8 mouse cellular contexts compared by ENCODE assay signal in the genomic region with DNA sequence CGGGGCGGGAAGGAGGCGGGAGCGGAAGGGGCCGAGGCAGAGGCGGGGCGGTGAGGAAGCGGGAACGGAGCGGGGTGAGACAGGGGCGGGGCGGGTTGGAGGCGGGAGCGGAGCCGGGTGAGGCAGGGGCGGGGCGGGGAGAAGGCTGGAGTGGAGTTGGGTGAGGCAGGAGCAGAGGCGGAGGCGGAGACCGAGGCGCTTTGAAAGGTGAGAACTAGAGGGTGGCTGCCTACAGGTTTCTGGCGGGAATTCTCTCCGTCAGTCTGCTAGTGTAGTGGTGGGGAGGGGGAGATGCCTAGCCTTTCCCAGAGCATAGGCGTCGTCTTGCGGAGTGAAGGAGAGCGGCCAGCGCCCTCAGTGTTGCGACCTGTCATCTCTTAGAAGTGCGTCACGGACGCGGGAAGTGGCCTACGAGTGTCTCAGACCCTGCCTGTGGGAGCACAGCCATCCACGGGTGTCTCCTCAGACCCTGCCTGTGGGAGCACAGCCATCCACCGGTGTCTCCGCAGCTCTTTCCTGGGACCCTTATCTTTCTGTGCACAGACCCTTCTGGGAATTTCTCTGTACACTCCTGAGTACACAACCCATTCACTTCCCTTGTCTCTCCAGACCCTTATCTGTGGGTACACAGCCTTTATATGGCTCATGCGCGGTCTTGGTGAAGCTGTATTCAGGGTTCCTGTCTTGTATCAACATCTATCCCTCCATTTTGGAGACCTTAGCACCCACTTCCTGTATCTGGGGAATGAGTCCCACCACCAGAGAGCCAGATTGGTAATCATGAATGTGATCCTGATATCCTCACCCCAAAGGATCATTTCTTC. TPM values are rescaled to one million over a fixed set of nuclear protein-coding genes. Genes with fewer than 3 reads are reported as not detected.
A peak's percentile ranks its signal among the peaks of the same experiment; 100 is the strongest.
DNase-seq lines count a peak whose midpoint lies in the region; ATAC-seq and TF ChIP-seq lines count a peak whose summit lies in the region.

A gene (plus strand): TSS at position 141 of the 824 bp plus-strand sequence.

- peak; percentile 88 for DNase-seq in 3134 (ENCODE audit: extremely low read depth, insufficient read length, low spot score)
- peak; percentile 94 to 98 for DNase-seq in adrenal gland, postnatal 36 days
- DNase-seq in heart, adult 2 months, result peak; percentile 88 to 91
- peak; percentile 89 for DNase-seq in kidney, adult 9 months
- peak; percentile 90 for DNase-seq in limb, embryonic 14.5 days (ENCODE audit: low spot score)
- DNase-seq in midbrain, postnatal 0 days (ENCODE audit: low spot score), result peak; percentile 88
- DNase-seq in spleen, postnatal 14 days (ENCODE audit: low spot score in 2 of 2), result peak; percentile 83 to 86

- H3K4me3 ChIP-seq in embryonic facial prominence, embryonic 13.5 days, result peak within 1 kb of the TSS; percentile 54
- peak within 1 kb of the TSS; percentile 84 for H3K4me3 ChIP-seq in heart, adult 2 months
- H3K4me3 ChIP-seq in limb, embryonic 14.5 days (replicated peaks; ENCODE audit: low read length), result peak within 1 kb of the TSS; percentile 54
- H3K4me3 ChIP-seq in midbrain, postnatal 0 days (ENCODE audit: low read depth, low read length), result peak within 1 kb of the TSS; percentile 66

- H3K36me3 ChIP-seq in embryonic facial prominence, embryonic 13.5 days, result no peaks in the 10 kb centered on the region
- H3K36me3 ChIP-seq in heart, adult 2 months (ENCODE audit: control insufficient read depth, insufficient read depth, low read length), result peaks cover 14% of the 10 kb centered on the region
- H3K36me3 ChIP-seq in limb, embryonic 14.5 days (ENCODE audit: control insufficient read depth, insufficient read depth, low read length), result no peaks in the 10 kb centered on the region
- no peaks in the 10 kb centered on the region for H3K36me3 ChIP-seq in midbrain, postnatal 0 days (ENCODE audit: insufficient read depth, low read length)

- peak; percentile 99 for ATAC-seq in embryonic facial prominence, embryonic 13.5 days (ENCODE audit: insufficient number of reproducible peaks, insufficient read depth, low FRiP score, low TSS enrichment, low read depth)
- ATAC-seq in limb, embryonic 14.5 days (ENCODE audit: low FRiP score, low read depth), result peak; percentile 98
- peak; percentile 96 for ATAC-seq in midbrain, postnatal 0 days (ENCODE audit: low FRiP score)

- 0 out of 2 replicates have a peak, but pooled peaks have one; percentile 32 for TF ChIP-seq EP300 in heart, adult 2 months (IDR thresholded peaks at IDR 0.05; ENCODE audit: insufficient read depth, low read depth, low read length)

- TF ChIP-seq POLR2A in heart, adult 2 months (IDR thresholded peaks at IDR 0.05; ENCODE audit: insufficient read depth, low read depth, low read length), result peak; percentile 65
- TF ChIP-seq POLR2A in limb, embryonic 14.5 days (IDR thresholded peaks at IDR 0.05; ENCODE audit: borderline replicate concordance, extremely low read depth, insufficient read depth, insufficient read length), result peak; percentile 58; the same call in 1 of the 2 replicates

- H3K4me2 ChIP-seq in embryonic facial prominence, embryonic 13.5 days, result peak within 1 kb of the TSS; percentile 84
- peak within 1 kb of the TSS; percentile 86 for H3K4me2 ChIP-seq in limb, embryonic 14.5 days (replicated peaks; ENCODE audit: low read depth, low read length, severe bottlenecking)
- peak within 1 kb of the TSS; percentile 75 for H3K4me2 ChIP-seq in midbrain, postnatal 0 days (ENCODE audit: low read depth, low read length, poor library complexity, severe bottlenecking)

- H3K27me3 ChIP-seq in embryonic facial prominence, embryonic 13.5 days, result no peaks in the 10 kb centered on the region
- no peaks in the 10 kb centered on the region for H3K27me3 ChIP-seq in heart, adult 2 months (ENCODE audit: control insufficient read depth, insufficient read depth, low read length)
- no peaks in the 10 kb centered on the region for H3K27me3 ChIP-seq in limb, embryonic 14.5 days (ENCODE audit: control insufficient read depth, insufficient read depth, low read length)
- no peaks in the 10 kb centered on the region for H3K27me3 ChIP-seq in midbrain, postnatal 0 days (ENCODE audit: insufficient read depth, low read length)

- intact Hi-C loops in heart, adult 2 months (cut with DNase I), result loop anchor here (2.0 to 5.0 kb wide), 2 partner anchors 325 to 580 kb away; a partner anchor contains a TSS

- peaks cover 19% of the 10 kb centered on the region for H3K4me1 ChIP-seq in embryonic facial prominence, embryonic 13.5 days
- peaks cover 4% of the 10 kb centered on the region for H3K4me1 ChIP-seq in heart, adult 2 months (ENCODE audit: control insufficient read depth, insufficient read depth, low read length)
- peaks cover 10% of the 10 kb centered on the region for H3K4me1 ChIP-seq in limb, embryonic 14.5 days (ENCODE audit: control insufficient read depth, insufficient read depth, low read length)
- peaks cover 16% of the 10 kb centered on the region; the same call in 1 of the 2 replicates for H3K4me1 ChIP-seq in midbrain, postnatal 0 days (ENCODE audit: insufficient read depth, low read length)

- no peak for TF ChIP-seq CTCF in heart, adult 2 months (IDR thresholded peaks at IDR 0.05)
- peak; percentile 17; the same call in 1 of the 2 replicates for TF ChIP-seq CTCF in midbrain, postnatal 0 days (IDR thresholded peaks at IDR 0.05)

- peak within 1 kb of the TSS; percentile 82 for H3K9ac ChIP-seq in embryonic facial prominence, embryonic 13.5 days
- H3K9ac ChIP-seq in heart, adult 2 months (ENCODE audit: low read depth, low read length), result peak within 1 kb of the TSS; percentile 69
- H3K9ac ChIP-seq in limb, embryonic 14.5 days (ENCODE audit: low read depth, low read length, severe bottlenecking), result peak within 1 kb of the TSS; percentile 63
- peak within 1 kb of the TSS; percentile 70 for H3K9ac ChIP-seq in midbrain, postnatal 0 days (replicated peaks; ENCODE audit: low read length, poor library complexity, severe bottlenecking)

- no peaks in the 10 kb centered on the region for H3K9me3 ChIP-seq in embryonic facial prominence, embryonic 13.5 days
- H3K9me3 ChIP-seq in limb, embryonic 14.5 days (ENCODE audit: control insufficient read depth, low read length), result no peaks in the 10 kb centered on the region; the same call in 1 of the 2 replicates
- no peaks in the 10 kb centered on the region for H3K9me3 ChIP-seq in midbrain, postnatal 0 days (ENCODE audit: low read length)

- peak within 1 kb of the TSS; percentile 78 for H3K27ac ChIP-seq in embryonic facial prominence, embryonic 13.5 days
- H3K27ac ChIP-seq in heart, adult 2 months, result peak within 1 kb of the TSS; percentile 82
- H3K27ac ChIP-seq in limb, embryonic 14.5 days (replicated peaks; ENCODE audit: low read depth, low read length), result peak within 1 kb of the TSS; percentile 70
- H3K27ac ChIP-seq in midbrain, postnatal 0 days (ENCODE audit: low read depth, low read length), result peak within 1 kb of the TSS; percentile 85

- H3K79me2 ChIP-seq in heart, adult 2 months (replicated peaks; ENCODE audit: control insufficient read depth, insufficient read depth, low read length), result no peaks in the 10 kb centered on the region

- WGBS in embryonic facial prominence, embryonic 13.5 days, result 4% methylated on average over 32 of the region's 39 CpGs
- under 1% methylated on average over 27 of the region's 39 CpGs for WGBS in heart, adult 2 months
- 6% methylated on average over 17 of the region's 39 CpGs for WGBS in limb, embryonic 14.5 days
- 3% methylated on average over 28 of the region's 39 CpGs for WGBS in midbrain, postnatal 0 days

RNA-seq across cellular contexts. Expression of the gene that starts here (rescaled TPM):
- total RNA-seq in adrenal gland, postnatal 36 days (2021), result 10 to 100 TPM; 13.8 to 14.5 TPM
- polyA plus RNA-seq in embryonic facial prominence, embryonic 13.5 days (2015; fragmentation: Nextera tagmentation; extraction: Ambion mirVana), result 7.1 and 8.4 TPM in 2 replicates
- total RNA-seq in heart, adult 2 months (2021), result 1 to 10 TPM; 8.5 to 9.3 TPM
- 4.6 and 7.9 TPM in 2 replicates for polyA plus RNA-seq in heart, adult 2 months (2012; rRNA removed)
- polyA plus RNA-seq in limb, embryonic 14.5 days (2012; rRNA removed), result 13.4 and 14.7 TPM in 2 replicates
- 8.2 TPM in 2 replicates for polyA plus RNA-seq in limb, embryonic 14.5 days (2014; fragmentation: Nextera tagmentation; extraction: Ambion mirVana)
- total RNA-seq in midbrain, postnatal 0 days (2014; rRNA removed), result 20.2 and 25.1 TPM in 2 replicates
- polyA plus RNA-seq in midbrain, postnatal 0 days (2015; fragmentation: Nextera tagmentation; extraction: Ambion mirVana), result 9.6 and 11.8 TPM in 2 replicates

Comparison
In these comparisons a context has a peak if more than half of its experiments do, and no peak if none do; other contexts are left out.
1. Peak in every context shown above with its lines: DNase-seq, ATAC-seq, H3K4me3 ChIP-seq and H3K27ac ChIP-seq.